Mouse (Mus musculus) hindbrain, postnatal 0 days (tissue): ENCODE results near the gene Gm17651. TPM values are rescaled to one million over a fixed set of nuclear protein-coding genes. Genes with fewer than 3 reads are reported as not detected.

Experiments used
- ATAC-seq: fragments of 200-750 bp; cut with Nextera tagmentation; 2 replicates; pipeline ENCODE4 v1.8.0; 2017; ENCODE audit warnings: mild to moderate bottlenecking, moderate TSS enrichment, moderate library complexity
- DNase-seq: peaks from one replicate; pipeline ENCODE4 v3.0.0-alpha.2; 2015; ENCODE audit warnings: low spot score
- H3K27ac ChIP-seq: fragments of 300-500 bp; sonication (generic); 2 replicates; pipeline ENCODE4 v1.5.1; 2014; ENCODE audit warnings: mild to moderate bottlenecking
- H3K27me3 ChIP-seq: fragments of 300-500 bp; sonication (generic); 2 replicates; pipeline ENCODE4 v1.6.1; 2014; ENCODE audit warnings: low read length, mixed read lengths; ENCODE audit not compliant: insufficient read depth
- H3K36me3 ChIP-seq: fragments of 300-500 bp; sonication (generic); 2 replicates; pipeline ENCODE4 v1.6.1; 2014; ENCODE audit warnings: low read length, mixed read lengths; ENCODE audit not compliant: insufficient read depth
- H3K4me1 ChIP-seq: fragments of 300-500 bp; sonication (generic); 2 replicates; pipeline ENCODE4 v1.6.1; 2014; ENCODE audit warnings: antibody characterized with exemption, low read length, mixed read lengths; ENCODE audit not compliant: insufficient read depth
- H3K4me2 ChIP-seq: fragments of 300-500 bp; sonication (generic); 2 replicates; pipeline ENCODE4 v1.6.1; 2014; ENCODE audit warnings: low read depth, mild to moderate bottlenecking, low read length, moderate library complexity, mixed read lengths
- H3K4me3 ChIP-seq: fragments of 300-500 bp; sonication (generic); 2 replicates; pipeline ENCODE4 v1.5.1; 2014; ENCODE audit warnings: low read length
- H3K9ac ChIP-seq: fragments of 300-500 bp; sonication (generic); replicated peaks from 2 replicates; pipeline ENCODE4 v1.6.1; 2014; ENCODE audit warnings: mild to moderate bottlenecking, low read length, moderate library complexity, mixed read lengths
- H3K9me3 ChIP-seq: fragments of 300-500 bp; sonication (generic); 2 replicates; pipeline ENCODE4 v1.6.1; 2016; ENCODE audit warnings: low read length, mixed read lengths
- CTCF ChIP-seq: IDR thresholded peaks from 2 replicates; pipeline ENCODE4 v1.5.1; 2016; ENCODE audit warnings: antibody characterized with exemption, control low read depth, low read depth
- WGBS: fragments of 180-500 bp; shearing (Covaris S2); extraction: QIAGEN DNeasy Blood & Tissue Kit; methylation state at CpG from one replicate; pipeline ENCODE4 v1.1.7; 2014; 5-methylcytosine and 5-hydroxymethylcytosine counted together
- polyA plus RNA-seq: library from polyadenylated mRNA; unstranded; fragments of >200 nt; fragmentation: Nextera tagmentation; extraction: Ambion mirVana; gene quantifications from 2 replicates; pipeline ENCODE4 v1.2.1, GENCODE M21; 2015
- total RNA-seq: library from RNA; depleted of rRNA; stranded (reverse); fragments of >200 nt; gene quantifications from 2 replicates; pipeline ENCODE4 v1.2.3, GENCODE M21; 2014

Gene Gm17651
- total and polyA plus RNA-seq, 2 experiments from 2014 or later, result not detected

DNA sequence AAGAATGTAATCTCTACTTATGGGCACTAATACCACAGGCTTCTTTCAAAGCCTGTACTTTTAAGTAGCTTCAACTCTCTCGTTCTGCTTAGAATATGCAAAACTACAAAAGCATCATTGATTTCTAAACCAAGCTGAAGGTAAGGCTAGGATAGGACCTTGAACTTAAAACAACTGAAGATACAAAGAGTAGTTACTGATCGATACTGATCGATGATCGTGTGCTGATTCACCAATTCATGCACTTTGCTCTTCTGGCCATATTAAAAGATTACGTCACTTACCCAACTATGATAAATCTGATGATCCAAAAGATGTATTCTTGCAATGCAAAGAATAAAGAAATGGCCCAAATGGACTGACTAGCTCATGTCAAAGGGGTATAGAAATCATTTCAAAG, 20.7 kb downstream of the Gm17651 start:
- ATAC-seq (no peak), DNase-seq (no peak)
- H3K4me1 ChIP-seq, result no peaks in the 10 kb centered on the region
- H3K4me3 ChIP-seq, result no peak overlapping the region
- no peaks in the 10 kb centered on the region for H3K36me3 ChIP-seq
- H3K27ac ChIP-seq, result no peak overlapping the region
- H3K27me3 ChIP-seq, result no peaks in the 10 kb centered on the region
- no peak for TF ChIP-seq CTCF
- no peak overlapping the region for H3K4me2 ChIP-seq
- no peaks in the 10 kb centered on the region for H3K9me3 ChIP-seq
- WGBS, result 92% methylated on average over 5 of the region's 5 CpGs
- no peak overlapping the region for H3K9ac ChIP-seq

DNA sequence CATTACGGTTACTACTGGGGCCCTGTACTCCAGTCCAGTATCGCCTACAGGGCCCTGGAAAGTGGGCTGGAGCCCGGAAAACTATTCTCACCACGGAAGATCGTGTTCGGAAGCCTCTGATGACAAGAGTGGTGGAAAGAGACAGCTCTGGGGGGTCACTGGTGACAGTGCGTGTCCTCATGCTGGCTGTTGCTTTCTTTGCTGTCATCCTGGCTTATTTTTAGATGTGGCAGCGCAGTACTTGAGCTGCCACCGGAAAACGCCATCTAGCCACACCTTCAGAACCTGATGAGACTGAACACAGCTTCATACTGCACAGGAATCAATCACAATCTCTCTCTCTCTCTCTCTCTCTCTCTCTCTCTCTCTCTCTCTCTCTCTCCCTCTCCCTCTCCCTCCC, 22.9 kb downstream of the Gm17651 start:
- TF ChIP-seq CTCF, result no peak
- Histone ChIP-seq H3K4me2 (no peak overlapping the region), H3K27me3 (no peaks in the 10 kb centered on the region), H3K9me3 (no peaks in the 10 kb centered on the region), H3K4me3 (no peak overlapping the region), H3K27ac (no peak overlapping the region), H3K9ac (no peak overlapping the region), H3K4me1 (no peaks in the 10 kb centered on the region), H3K36me3 (no peaks in the 10 kb centered on the region)
- DNase-seq, result no peak
- no peak for ATAC-seq
- 86% methylated on average over 10 of the region's 10 CpGs for WGBS

GRCm38 (mm10) chr3:97649469-97649868, 25.0 kb downstream of the Gm17651 start:
- Histone ChIP-seq H3K4me2 (no peak overlapping the region), H3K4me3 (no peak overlapping the region), H3K36me3 (no peaks in the 10 kb centered on the region), H3K9me3 (no peaks in the 10 kb centered on the region), H3K27me3 (no peaks in the 10 kb centered on the region), H3K9ac (no peak overlapping the region), H3K27ac (no peak overlapping the region), H3K4me1 (no peaks in the 10 kb centered on the region)
- no peak for TF ChIP-seq CTCF
- no peak for DNase-seq
- no peak for ATAC-seq
- WGBS, result 83% methylated on average over 6 of the region's 6 CpGs

- no peak for ATAC-seq
- Histone ChIP-seq H3K27me3 (no peaks in the 10 kb centered on the region), H3K4me2 (no peak overlapping the region), H3K27ac (no peak overlapping the region), H3K4me1 (no peaks in the 10 kb centered on the region), H3K4me3 (no peak overlapping the region), H3K9me3 (no peaks in the 10 kb centered on the region), H3K36me3 (no peaks in the 10 kb centered on the region), H3K9ac (no peak overlapping the region)
- WGBS, result 83% methylated on average over 3 of the region's 3 CpGs
- DNase-seq, result no peak
- no peak for TF ChIP-seq CTCF
Observed at GRCm38 (mm10) chr3:97649022-97649421, 25.5 kb downstream of the Gm17651 start.

DNA sequence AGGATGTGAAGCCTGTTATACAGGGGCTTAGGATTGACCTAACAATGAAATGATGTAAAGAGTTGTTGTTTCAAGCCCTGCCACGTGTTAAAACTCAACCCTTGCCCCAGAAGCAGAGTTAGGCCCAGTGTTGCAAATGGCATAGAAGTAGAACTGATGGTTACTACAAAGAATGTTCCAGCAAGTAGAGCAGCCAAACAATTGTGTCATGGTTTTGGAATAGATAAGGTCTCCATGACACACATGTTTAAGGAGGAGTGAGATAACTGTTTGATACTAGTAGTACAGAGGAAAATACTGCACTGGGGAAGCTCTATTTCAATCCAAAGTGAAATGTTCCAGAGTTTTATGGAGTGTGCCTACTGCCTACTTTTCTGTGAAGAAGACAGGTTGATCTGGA, 26.0 kb downstream of the Gm17651 start:
- Histone ChIP-seq H3K4me3 (no peak overlapping the region), H3K27me3 (no peaks in the 10 kb centered on the region), H3K27ac (no peak overlapping the region), H3K9ac (no peak overlapping the region), H3K4me1 (no peaks in the 10 kb centered on the region), H3K4me2 (no peak overlapping the region), H3K36me3 (no peaks in the 10 kb centered on the region), H3K9me3 (no peaks in the 10 kb centered on the region)
- no peak for TF ChIP-seq CTCF
- no peak for ATAC-seq
- DNase-seq, result no peak
- WGBS, result 39% methylated on average over 1 of the region's 1 CpGs

GRCm38 (mm10) chr3:97642001-97642400, 32.5 kb downstream of the Gm17651 start:
- 87% methylated on average over 9 of the region's 9 CpGs for WGBS
- no peaks in the 10 kb centered on the region for H3K36me3 ChIP-seq
- no peak for TF ChIP-seq CTCF
- no peaks in the 10 kb centered on the region for H3K27me3 ChIP-seq
- no peak for ATAC-seq
- no peak for DNase-seq
- H3K9me3 ChIP-seq, result no peaks in the 10 kb centered on the region
- H3K4me1 ChIP-seq, result no peaks in the 10 kb centered on the region
- H3K4me3 ChIP-seq, result no peak overlapping the region
- H3K4me2 ChIP-seq, result no peak overlapping the region
- H3K27ac ChIP-seq, result no peak overlapping the region
- no peak overlapping the region for H3K9ac ChIP-seq

GRCm38 (mm10) chr3:97641396-97641795, 33.1 kb downstream of the Gm17651 start:
- Histone ChIP-seq H3K27ac (no peak overlapping the region), H3K4me2 (no peak overlapping the region), H3K4me3 (no peak overlapping the region), H3K4me1 (no peaks in the 10 kb centered on the region), H3K9ac (no peak overlapping the region), H3K27me3 (no peaks in the 10 kb centered on the region), H3K36me3 (no peaks in the 10 kb centered on the region), H3K9me3 (no peaks in the 10 kb centered on the region)
- no peak for TF ChIP-seq CTCF
- ATAC-seq (no peak), DNase-seq (no peak)
- WGBS, result 88% methylated on average over 4 of the region's 4 CpGs
